Mouse (Mus musculus) brain, embryonic 14.5 days (tissue): ENCODE measurements around the gene Plxna4. TPM values are rescaled to one million over a fixed set of nuclear protein-coding genes. Genes with fewer than 3 reads are reported as not detected.

Experiments
- DNase-seq: peaks from one replicate; pipeline ENCODE4 v3.0.0-alpha.2; 2011; ENCODE audit warnings: low read depth
- CTCF ChIP-seq: fragments of 200-500 bp; IDR thresholded peaks from 2 replicates; pipeline ENCODE4 v1.5.1; 2012; ENCODE audit warnings: inconsistent platforms, mild to moderate bottlenecking, moderate library complexity, borderline replicate concordance; ENCODE audit not compliant: insufficient read depth, insufficient read length; ENCODE audit errors: extremely low read depth
- POLR2A ChIP-seq: fragments of 200-500 bp; IDR thresholded peaks from 2 replicates; pipeline ENCODE4 v1.6.1; 2012; ENCODE audit warnings: mild to moderate bottlenecking, inconsistent platforms, borderline replicate concordance; ENCODE audit not compliant: poor library complexity, insufficient read depth, insufficient read length, severe bottlenecking; ENCODE audit errors: extremely low read depth
- polyA plus RNA-seq: library from polyadenylated mRNA; depleted of rRNA; stranded (reverse); fragments of >200 nt; gene quantifications from 2 replicates; pipeline ENCODE4 v1.2.3, GENCODE M21; 2012; rRNA removed

Plxna4 gene
- polyA plus RNA-seq: 14.3 and 24.6 TPM in 2 replicates

GRCm38 (mm10) chr6:32588056-32588671, at the start of gene Plxna4:
TSS of gene Plxna4 (minus strand) at chr6:32588192.
- DNase-seq: peak; percentile 94
- TF ChIP-seq CTCF (peak; percentile 40; the same call in 1 of the 2 replicates), POLR2A (peak; percentile 52; the same call in 1 of the 2 replicates)

- peak; percentile 48 for DNase-seq
- TF ChIP-seq CTCF: no peak
- no peak for TF ChIP-seq POLR2A
Measured at GRCm38 (mm10) chr6:32637568-32638183, 49.7 kb upstream of the Plxna4 start.

DNA sequence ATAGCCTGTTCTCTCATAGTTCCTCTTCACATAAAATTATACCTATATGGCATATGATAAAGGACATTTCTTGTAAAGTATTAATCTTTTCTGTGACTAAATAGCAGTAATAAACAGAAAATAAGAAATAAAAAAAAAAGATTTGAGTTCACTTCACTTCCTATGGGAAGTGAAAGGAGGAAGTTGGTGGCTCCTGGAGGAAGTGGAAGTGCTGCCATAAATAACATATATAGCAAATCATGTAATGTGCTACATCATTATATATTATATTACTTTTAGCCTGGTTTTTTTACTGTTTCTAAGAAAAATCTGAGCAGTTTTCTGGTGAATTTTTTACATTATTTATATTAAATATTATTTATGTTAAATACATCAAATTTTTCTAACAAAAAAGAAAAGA, 22.7 kb upstream of the Plxna4 start:
- no peak for DNase-seq
- TF ChIP-seq POLR2A (no peak), CTCF (no peak)

- TF ChIP-seq POLR2A (no peak), CTCF (no peak)
- DNase-seq: no peak
Measured at GRCm38 (mm10) chr6:32606787-32607186, 18.8 kb upstream of the Plxna4 start.

- no peak for DNase-seq
- TF ChIP-seq POLR2A (no peak), CTCF (no peak)
Measured at GRCm38 (mm10) chr6:32605581-32605980, 17.6 kb upstream of the Plxna4 start.

- TF ChIP-seq CTCF (no peak), POLR2A (no peak)
- no peak for DNase-seq
Measured at GRCm38 (mm10) chr6:32604901-32605300, 16.9 kb upstream of the Plxna4 start.

- TF ChIP-seq POLR2A (no peak), CTCF (no peak)
- DNase-seq: no peak
Measured at GRCm38 (mm10) chr6:32602130-32602529, 14.1 kb upstream of the Plxna4 start.

DNA sequence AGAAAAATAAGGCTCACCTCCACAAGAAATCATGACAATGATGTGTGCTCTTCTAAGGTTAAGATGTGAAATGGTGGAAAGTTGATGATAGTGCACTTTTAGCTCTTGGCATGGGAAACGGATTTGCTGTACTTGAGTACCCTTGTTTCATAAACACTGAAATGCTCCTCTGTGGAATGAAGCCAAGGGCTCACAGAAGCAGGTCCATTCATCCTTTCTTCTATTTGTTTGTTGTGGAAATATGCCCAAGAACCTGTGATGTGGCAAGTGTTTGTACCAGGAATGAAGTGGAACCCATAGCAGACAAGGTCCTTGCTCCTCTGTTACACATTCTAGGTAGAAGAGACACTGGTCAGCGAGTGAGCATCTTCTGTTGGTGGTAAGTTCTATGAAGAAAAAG, 13.3 kb upstream of the Plxna4 start:
- no peak for TF ChIP-seq POLR2A
- TF ChIP-seq CTCF: no peak
- no peak for DNase-seq

- no peak for DNase-seq
- no peak for TF ChIP-seq POLR2A
- no peak for TF ChIP-seq CTCF
Measured at GRCm38 (mm10) chr6:32595591-32595990, 7.6 kb upstream of the Plxna4 start.

- DNase-seq: peak; percentile 88
- no peak for TF ChIP-seq POLR2A
- peak; percentile 78; the same call in 1 of the 2 replicates for TF ChIP-seq CTCF
Measured at GRCm38 (mm10) chr6:32590979-32591758, 3.2 kb upstream of the Plxna4 start.

DNA sequence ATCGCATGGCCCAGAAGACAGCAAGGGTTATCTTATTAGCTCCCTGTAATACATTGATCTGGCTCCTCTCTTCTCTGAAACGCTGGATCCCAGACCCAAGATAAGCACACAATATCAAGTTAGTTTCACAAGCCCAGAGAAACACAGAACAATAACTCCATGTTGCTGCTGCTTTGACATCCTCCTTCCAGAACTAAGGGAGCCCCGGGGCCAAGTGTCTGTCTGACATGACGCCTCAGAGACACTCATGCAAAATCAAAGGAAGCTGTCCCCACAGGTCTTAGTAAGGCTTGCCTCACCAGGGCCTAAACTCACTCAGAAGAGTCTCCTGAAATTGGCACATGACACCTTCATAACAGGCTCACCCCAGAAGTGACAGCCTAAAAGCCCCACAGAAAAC, 1.6 kb upstream of the Plxna4 start:
- TF ChIP-seq POLR2A (no peak), CTCF (no peak)
- no peak for DNase-seq
